Mouse (Mus musculus): ENCODE data around the gene Xpnpep1. TPM values are rescaled to one million over a fixed set of nuclear protein-coding genes. Genes with fewer than 3 reads are reported as not detected.

The Xpnpep1 gene
- total RNA-seq, 2 experiments from 2014 or later, result 67.1 to 72.6 TPM

- intact Hi-C loops (cut with DNase I), result no loop called here
- no peak overlapping the region for H3K4me3 ChIP-seq
- H3K27ac ChIP-seq, result no peak overlapping the region
- DNase-seq (ENCODE audit: extremely low spot score in 1 of 2, low spot score in 2 of 2), result no peak
- TF ChIP-seq CTCF (IDR thresholded peaks at IDR 0.05), result no peak; the same call in 1 of the 2 replicates
These were observed 73.7 kb downstream of the Xpnpep1 start for GRCm38 (mm10) chr19:52966339-52966738.

GRCm38 (mm10) chr19:52962745-52963144 is 77.3 kb downstream of the Xpnpep1 start:
- no peak for TF ChIP-seq CTCF (IDR thresholded peaks at IDR 0.05)
- DNase-seq (ENCODE audit: extremely low spot score in 1 of 2, low spot score in 2 of 2), result no peak
- no peak overlapping the region for H3K27ac ChIP-seq
- intact Hi-C loops (cut with DNase I), result no loop called here
- no peak overlapping the region for H3K4me3 ChIP-seq

- Histone ChIP-seq H3K4me3 (peak overlapping the region; percentile 31), H3K27ac (peak overlapping the region; percentile 57)
- intact Hi-C loops (cut with DNase I), result loop anchor here (1.0 to 5.0 kb wide), 3 partner anchors 202 to 731 kb away; no protein-coding TSS in a partner anchor
- peak; percentile 64 to 74 for DNase-seq (ENCODE audit: extremely low spot score in 1 of 2, low spot score in 2 of 2)
- TF ChIP-seq CTCF (IDR thresholded peaks at IDR 0.05), result peak; percentile 83
These were observed 117.1 kb downstream of the Xpnpep1 start for GRCm38 (mm10) chr19:52922678-52923495.

GRCm38 (mm10) chr19:52904182-52904581 is 135.8 kb downstream of the Xpnpep1 start:
- Histone ChIP-seq H3K27ac (no peak overlapping the region), H3K4me3 (no peak overlapping the region)
- no peak for DNase-seq (ENCODE audit: extremely low spot score in 1 of 2, low spot score in 2 of 2)
- intact Hi-C loops (cut with DNase I), result no loop called here
- TF ChIP-seq CTCF (IDR thresholded peaks at IDR 0.05), result peak; percentile 17

- no peak for DNase-seq (ENCODE audit: extremely low spot score in 1 of 2, low spot score in 2 of 2)
- intact Hi-C loops (cut with DNase I), result no loop called here
- Histone ChIP-seq H3K4me3 (no peak overlapping the region), H3K27ac (no peak overlapping the region)
- TF ChIP-seq CTCF (IDR thresholded peaks at IDR 0.05), result no peak
These were observed 148.1 kb downstream of the Xpnpep1 start for GRCm38 (mm10) chr19:52891807-52892442.

Small RNAs within 50 kb of the gene (microRNA-seq; reads per million reads assigned to microRNA genes)
- gene Mir6407, result 0 reads per million in 2 experiments

Other genes with a start within 250 kb of the Xpnpep1 start
- gene Add3, start 100.2 kb upstream of the Xpnpep1 start, total RNA-seq (2021), result 10 to 100 TPM; 84.4 to 86.9 TPM

All from left cerebral cortex, adult 2 months (tissue).